29 mouse cellular contexts compared by ENCODE assay signal in the genomic region with DNA sequence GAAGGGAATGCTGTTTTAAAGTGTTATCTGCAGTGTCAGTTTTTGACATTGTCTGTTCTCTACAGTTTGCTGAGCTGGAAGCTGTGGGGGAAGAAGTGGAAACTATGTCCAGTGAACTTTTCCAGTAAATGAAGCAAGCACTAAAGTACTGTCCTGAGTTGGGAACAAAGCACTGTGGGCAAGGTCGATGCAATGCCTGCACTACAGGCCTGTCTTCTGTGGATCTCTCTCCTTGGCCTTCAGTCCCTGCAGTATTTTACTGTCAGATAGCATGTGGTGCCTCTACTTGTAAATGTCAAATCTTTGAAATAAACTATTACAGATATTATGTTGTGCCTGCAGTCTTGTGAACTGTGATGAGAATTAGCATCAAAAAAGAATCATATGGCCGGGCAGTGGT. TPM values are rescaled to one million over a fixed set of nuclear protein-coding genes. Genes with fewer than 3 reads are reported as not detected.
DNase-seq lines count a peak whose midpoint lies in the region; ATAC-seq and TF ChIP-seq lines count a peak whose summit lies in the region.
"Had no signal": no experiment of that assay in that cellular context is flagged by ENCODE, and none has a peak within 500 bp of the region (broad histone marks: within the 10 kb centered on the region; RNA-seq: fewer than 3 reads in every experiment).

No protein-coding gene starts in this region.

- TF ChIP-seq EP300 in CH12.LX (IDR thresholded peaks at IDR 0.05; ENCODE audit: low read length) (no peak), MEL (IDR thresholded peaks at IDR 0.05; ENCODE audit: low read depth in 1 of 2, low read length in 2 of 2) (no peak)

- no peak overlapping the region for H3K9ac ChIP-seq in liver, embryonic 12.5 days
- no peak overlapping the region for H3K9ac ChIP-seq in liver, embryonic 11.5 days (ENCODE audit: low read depth, low read length)
- H3K9ac ChIP-seq in CH12.LX (ENCODE audit: insufficient read depth, low read depth) (no peak overlapping the region), MEL (ENCODE audit: control insufficient read depth, low read depth, low read length, poor library complexity, severe bottlenecking) (no peak overlapping the region)
- H3K9ac ChIP-seq: forebrain, postnatal 0 days; heart, embryonic 12.5 days; heart, embryonic 15.5 days; hindbrain, embryonic 14.5 days had no signal

- H3K27me3 ChIP-seq in liver, embryonic 12.5 days (replicated peaks), result no peaks in the 10 kb centered on the region
- no peaks in the 10 kb centered on the region for H3K27me3 ChIP-seq in liver, embryonic 11.5 days (replicated peaks; ENCODE audit: control insufficient read depth, insufficient read depth, low read length)
- H3K27me3 ChIP-seq in CH12.LX (replicated peaks) (no peaks in the 10 kb centered on the region), MEL (ENCODE audit: control insufficient read depth in 1 of 2, insufficient read depth in 2 of 2, low read length in 2 of 2) (no peaks in the 10 kb centered on the region)
- no peaks in the 10 kb centered on the region for H3K27me3 ChIP-seq in midbrain, embryonic 10.5 days (ENCODE audit: low read depth, poor library complexity, severe bottlenecking)
- H3K27me3 ChIP-seq: heart, embryonic 12.5 days; heart, embryonic 15.5 days; Patski had no signal

- dilution Hi-C loops in CH12.LX (cut with MboI; ENCODE audit: extremely low pct_ligation_motif_present, extremely low pct_unique_long_range_greater_than_20kb, low sequenced_read_pairs), result no loop called here

- TF ChIP-seq RAD21 in CH12.LX (IDR thresholded peaks at IDR 0.05; ENCODE audit: low read depth, low read length) (no peak), MEL (IDR thresholded peaks at IDR 0.05; ENCODE audit: low read depth, low read length) (no peak)

- DNase-seq in adrenal gland, adult 8-10 months, result peak; percentile 37
- DNase-seq in adrenal gland, adult 18-20 months (ENCODE audit: low spot score in 2 of 2), result no peak
- no peak for DNase-seq in liver, embryonic 11.5 days (ENCODE audit: low spot score)
- DNase-seq in CH12.LX (ENCODE audit: extremely low read depth) (no peak), MEL (ENCODE audit: low read depth, low spot score) (no peak)
- no peak for DNase-seq in kidney, postnatal 14 days
- no peak for DNase-seq in midbrain, embryonic 10.5 days (ENCODE audit: low spot score)
- DNase-seq: cerebellum, adult 18-20 months; cerebellum, adult 9-10 months; cerebellum, postnatal 14 days; forebrain, postnatal 0 days; gastrocnemius, adult 2 months; gastrocnemius, postnatal 14 days; heart, adult 18-20 months; heart, postnatal 10 days; heart, postnatal 4 days had no signal

- in situ Hi-C loops in CH12.LX (cut with MboI; ENCODE audit: low pct_ligation_motif_present, low pct_unique_long_range_greater_than_20kb, low sequenced_read_pairs), result loop anchor here (5.0 kb wide), 1 partner anchor 39 kb away; no protein-coding TSS in a partner anchor

- no peak overlapping the region for H3K4me2 ChIP-seq in liver, embryonic 12.5 days
- no peak overlapping the region for H3K4me2 ChIP-seq in liver, embryonic 11.5 days
- H3K4me2 ChIP-seq in CH12.LX (ENCODE audit: insufficient read depth, low read depth, poor library complexity, severe bottlenecking), result no peak overlapping the region
- H3K4me2 ChIP-seq: heart, embryonic 12.5 days; heart, embryonic 15.5 days; hindbrain, embryonic 14.5 days had no signal

- H3K79me2 ChIP-seq in CH12.LX (replicated peaks; ENCODE audit: control insufficient read depth, extremely low read depth, insufficient read depth, poor library complexity, severe bottlenecking), result no peaks in the 10 kb centered on the region
- H3K79me2 ChIP-seq in MEL (ENCODE audit: control insufficient read depth, insufficient read depth, low read length, poor library complexity), result no peaks in the 10 kb centered on the region

- peak overlapping the region; percentile 45; the same call in 1 of the 2 replicates for H3K27ac ChIP-seq in liver, embryonic 12.5 days
- H3K27ac ChIP-seq in liver, embryonic 11.5 days (ENCODE audit: low read depth, low read length), result no peak overlapping the region
- H3K27ac ChIP-seq in CH12.LX (ENCODE audit: insufficient read depth, low read depth) (no peak overlapping the region), MEL (ENCODE audit: control insufficient read depth, low read depth, low read length) (0 out of 2 replicates have a peak overlapping the region, but pooled peaks have one; percentile 11)
- H3K27ac ChIP-seq in midbrain, embryonic 10.5 days (replicated peaks), result no peak overlapping the region
- H3K27ac ChIP-seq: forebrain, embryonic 10.5 days; gastrocnemius, adult 2 months; heart, embryonic 15.5 days; hindbrain, embryonic 14.5 days; hindbrain, postnatal 0 days had no signal

- no peak for ATAC-seq in liver, embryonic 12.5 days
- no peak for ATAC-seq in liver, embryonic 11.5 days (replicated peaks; ENCODE audit: low FRiP score)
- ATAC-seq: CD4-positive, CD25-positive, alpha-beta regulatory T cell, adult 4 months; forebrain, embryonic 14.5 days; forebrain, postnatal 0 days; hindbrain, postnatal 0 days; inflammation-experienced regulatory T-cells, adult 6 months; intestine, embryonic 16.5 days; Patski had no signal

- peaks cover 93% of the 10 kb centered on the region for H3K36me3 ChIP-seq in liver, embryonic 12.5 days
- peaks cover 24% of the 10 kb centered on the region for H3K36me3 ChIP-seq in liver, embryonic 11.5 days (ENCODE audit: control insufficient read depth, insufficient read depth, low read length)
- peaks cover 64 to 78% of the 10 kb centered on the region in 2 experiments for H3K36me3 ChIP-seq in CH12.LX (replicated peaks in 1 of 2; ENCODE audit: control insufficient read depth in 1 of 2, insufficient read depth in 1 of 2, low read length in 1 of 2)
- H3K36me3 ChIP-seq in MEL (ENCODE audit: control insufficient read depth in 1 of 2, insufficient read depth in 2 of 2, low read length in 2 of 2), result peaks cover 54 to 71% of the 10 kb centered on the region in 2 experiments
- peaks cover 69% of the 10 kb centered on the region for H3K36me3 ChIP-seq in midbrain, embryonic 10.5 days

- no peaks in the 10 kb centered on the region for H3K9me3 ChIP-seq in liver, embryonic 12.5 days (replicated peaks)
- no peaks in the 10 kb centered on the region for H3K9me3 ChIP-seq in liver, embryonic 11.5 days (ENCODE audit: control insufficient read depth, low read length)
- H3K9me3 ChIP-seq in CH12.LX (replicated peaks; ENCODE audit: low read length) (no peaks in the 10 kb centered on the region), MEL (replicated peaks; ENCODE audit: insufficient read depth, low read length) (no peaks in the 10 kb centered on the region)
- no peaks in the 10 kb centered on the region for H3K9me3 ChIP-seq in midbrain, embryonic 10.5 days (replicated peaks)
- H3K9me3 ChIP-seq: forebrain, embryonic 10.5 days; heart, embryonic 12.5 days; heart, embryonic 15.5 days had no signal

- no peak overlapping the region for H3K4me3 ChIP-seq in liver, embryonic 12.5 days
- H3K4me3 ChIP-seq in liver, embryonic 11.5 days (ENCODE audit: low read depth, low read length), result no peak overlapping the region
- H3K4me3 ChIP-seq in CH12.LX (replicated peaks in 1 of 3; ENCODE audit: low read depth in 2 of 3, low read length in 2 of 3, poor library complexity in 1 of 3) (no peak overlapping the region), MEL (ENCODE audit: control insufficient read depth in 1 of 2, insufficient read depth in 1 of 2, low read depth in 2 of 2, low read length in 2 of 2) (no peak overlapping the region)
- H3K4me3 ChIP-seq in midbrain, embryonic 10.5 days, result no peak overlapping the region
- H3K4me3 ChIP-seq: forebrain, embryonic 10.5 days; gastrocnemius, adult 2 months; heart, embryonic 12.5 days; heart, embryonic 15.5 days had no signal

- 77% methylated on average over 2 of the region's 2 CpGs for WGBS in liver, embryonic 12.5 days (ENCODE audit: insufficient replicate concordance)
- 85% methylated on average over 2 of the region's 2 CpGs for WGBS in liver, embryonic 11.5 days
- WGBS in midbrain, embryonic 10.5 days, result 95% methylated on average over 2 of the region's 2 CpGs

- H3K4me1 ChIP-seq in liver, embryonic 12.5 days, result peaks cover 43% of the 10 kb centered on the region
- H3K4me1 ChIP-seq in liver, embryonic 11.5 days (replicated peaks; ENCODE audit: control insufficient read depth, insufficient read depth, low read length), result peaks cover 17% of the 10 kb centered on the region
- H3K4me1 ChIP-seq in CH12.LX (ENCODE audit: control insufficient read depth in 1 of 2, insufficient read depth in 2 of 2) (peaks cover 31 to 91% of the 10 kb centered on the region in 2 experiments), MEL (ENCODE audit: control insufficient read depth in 1 of 2, insufficient read depth in 2 of 2, low read length in 2 of 2) (peaks cover 35 to 52% of the 10 kb centered on the region in 2 experiments)
- H3K4me1 ChIP-seq in midbrain, embryonic 10.5 days, result peaks cover 7% of the 10 kb centered on the region
- H3K4me1 ChIP-seq: heart, embryonic 12.5 days; heart, embryonic 15.5 days had no signal

- TF ChIP-seq POLR2A in CH12.LX (IDR thresholded peaks at IDR 0.05; ENCODE audit: low read depth, low read length), result no peak
- 0 out of 4 replicates have a peak, but pooled peaks of 1 of the 2 experiments have one; percentile 10 for TF ChIP-seq POLR2A in MEL (IDR thresholded peaks at IDR 0.05; ENCODE audit: control insufficient read depth in 1 of 2, insufficient read depth in 1 of 2, low read depth in 1 of 2, low read length in 2 of 2, poor library complexity in 1 of 2)

- TF ChIP-seq CTCF in CH12.LX (conservative IDR thresholded peaks at IDR 0.05 in 1 of 2, IDR thresholded peaks at IDR 0.05 in 1 of 2; ENCODE audit: low read depth in 2 of 2, low read length in 2 of 2), result no peak
- no peak for TF ChIP-seq CTCF in MEL (IDR thresholded peaks at IDR 0.05 in 2 of 3, conservative IDR thresholded peaks at IDR 0.05 in 1 of 3; ENCODE audit: control insufficient read depth in 1 of 3, insufficient read depth in 1 of 3, low read depth in 2 of 3, low read length in 3 of 3, poor library complexity in 1 of 3, severe bottlenecking in 1 of 3)

RNA-seq across cellular contexts. Expression of gene Zdhhc6, which starts 19.5 kb away (rescaled TPM):
- total RNA-seq in adrenal gland, adult 8-10 months (2022), result 10 to 100 TPM; 40.9 to 50.9 (median 45.1) TPM
- total RNA-seq in adrenal gland, adult 18-20 months (2021), result 10 to 100 TPM; 36.4 to 37.1 TPM
- 81.9 and 83.4 TPM in 2 replicates for polyA plus RNA-seq in liver, embryonic 12.5 days (2016; fragmentation: Nextera tagmentation; extraction: Ambion mirVana)
- 120 and 124 TPM in 2 replicates for polyA plus RNA-seq in liver, embryonic 11.5 days (2014; fragmentation: Nextera tagmentation; extraction: Ambion mirVana)
- 88.6 and 101 TPM in 2 replicates for total RNA-seq in CH12.LX (2012; rRNA removed)
- total RNA-seq in CH12.LX (2014; rRNA removed), result 143 and 152 TPM in 2 replicates
- polyA plus RNA-seq in CH12.LX (2012; ENCODE audit: insufficient read length, low read depth), result 101 and 108 TPM in 2 replicates
- total RNA-seq in MEL (2012; rRNA removed), result 101 and 109 TPM in 2 replicates
- 100 to 1,000 TPM in 1 of 2 experiments, 10 to 100 TPM in 1; 95.6 to 114 TPM for polyA plus RNA-seq in MEL (2012; ENCODE audit: insufficient read depth in 1 of 2, insufficient read length in 2 of 2, low read depth in 1 of 2, low replicate concordance in 2 of 2, missing spikeins in 1 of 2)
- 127 and 133 TPM in 2 replicates for polyA plus RNA-seq in midbrain, embryonic 10.5 days (2016; fragmentation: Nextera tagmentation; extraction: Ambion mirVana)

RNA-seq across cellular contexts. Expression of gene Vti1a, which starts 19.8 kb away (rescaled TPM):
- 10 to 100 TPM; 38.6 to 56.3 (median 41.6) TPM for total RNA-seq in adrenal gland, adult 8-10 months (2022)
- 10 to 100 TPM; 30.2 to 33.6 TPM for total RNA-seq in adrenal gland, adult 18-20 months (2021)
- polyA plus RNA-seq in liver, embryonic 12.5 days (2016; fragmentation: Nextera tagmentation; extraction: Ambion mirVana), result 23.9 and 24.5 TPM in 2 replicates
- polyA plus RNA-seq in liver, embryonic 11.5 days (2014; fragmentation: Nextera tagmentation; extraction: Ambion mirVana), result 26.4 and 30.1 TPM in 2 replicates
- total RNA-seq in CH12.LX (2012; rRNA removed), result 22.3 and 23.1 TPM in 2 replicates
- total RNA-seq in CH12.LX (2014; rRNA removed), result 23.5 and 23.8 TPM in 2 replicates
- 27.6 and 30.8 TPM in 2 replicates for polyA plus RNA-seq in CH12.LX (2012; ENCODE audit: insufficient read length, low read depth)
- total RNA-seq in MEL (2012; rRNA removed), result 33.8 and 42.8 TPM in 2 replicates
- 100 to 1,000 TPM in 1 of 2 experiments, 10 to 100 TPM in 1; 37.2 to 119 TPM for polyA plus RNA-seq in MEL (2012; ENCODE audit: insufficient read depth in 1 of 2, insufficient read length in 2 of 2, low read depth in 1 of 2, low replicate concordance in 2 of 2, missing spikeins in 1 of 2)
- polyA plus RNA-seq in midbrain, embryonic 10.5 days (2016; fragmentation: Nextera tagmentation; extraction: Ambion mirVana), result 32.7 and 33.0 TPM in 2 replicates

RNA-seq across cellular contexts. Expression of gene Acsl5, which starts 44.6 kb away (rescaled TPM):
- total RNA-seq in adrenal gland, adult 8-10 months (2022), result 100 to 1,000 TPM in 1 of 4 experiments, 10 to 100 TPM in 3; 47.1 to 132 (median 70.1) TPM
- total RNA-seq in adrenal gland, adult 18-20 months (2021), result 100 to 1,000 TPM; 265 to 297 TPM
- polyA plus RNA-seq in liver, embryonic 12.5 days (2016; fragmentation: Nextera tagmentation; extraction: Ambion mirVana), result 110 and 115 TPM in 2 replicates
- polyA plus RNA-seq in liver, embryonic 11.5 days (2014; fragmentation: Nextera tagmentation; extraction: Ambion mirVana), result 125 and 130 TPM in 2 replicates
- total RNA-seq in CH12.LX (2012; rRNA removed) (126 and 143 TPM in 2 replicates), CH12.LX (2014; rRNA removed) (196 and 224 TPM in 2 replicates), MEL (2012; rRNA removed) (248 and 318 TPM in 2 replicates)
- polyA plus RNA-seq in CH12.LX (2012; ENCODE audit: insufficient read length, low read depth) (231 and 265 TPM in 2 replicates), MEL (2012; ENCODE audit: insufficient read depth in 1 of 2, insufficient read length in 2 of 2, low read depth in 1 of 2, low replicate concordance in 2 of 2, missing spikeins in 1 of 2) (100 to 1,000 TPM in 1 of 2 experiments, not detected in 1; 223 TPM)
- polyA plus RNA-seq in midbrain, embryonic 10.5 days (2016; fragmentation: Nextera tagmentation; extraction: Ambion mirVana), result 18.5 and 18.9 TPM in 2 replicates

RNA-seq across cellular contexts. Expression of gene Gucy2g, which starts 55.3 kb away (rescaled TPM):
- total RNA-seq in adrenal gland, adult 8-10 months (2022), result not detected
- not detected for total RNA-seq in adrenal gland, adult 18-20 months (2021)
- 0.04 TPM in 1 of 2 replicates, not detected in the other for polyA plus RNA-seq in liver, embryonic 12.5 days (2016; fragmentation: Nextera tagmentation; extraction: Ambion mirVana)
- 0.04 TPM in 1 of 2 replicates, not detected in the other for polyA plus RNA-seq in liver, embryonic 11.5 days (2014; fragmentation: Nextera tagmentation; extraction: Ambion mirVana)
- total RNA-seq in CH12.LX (2012; rRNA removed), result not detected in 2 replicates
- total RNA-seq in CH12.LX (2014; rRNA removed), result not detected in 2 replicates
- polyA plus RNA-seq in CH12.LX (2012; ENCODE audit: insufficient read length, low read depth), result 0.11 TPM in 1 of 2 replicates, not detected in the other
- 0.65 and 1.1 TPM in 2 replicates for total RNA-seq in MEL (2012; rRNA removed)
- polyA plus RNA-seq in MEL (2012; ENCODE audit: insufficient read depth in 1 of 2, insufficient read length in 2 of 2, low read depth in 1 of 2, low replicate concordance in 2 of 2, missing spikeins in 1 of 2), result 1 to 10 TPM in 1 of 2 experiments, not detected in 1; 2.4 TPM
- not detected in 2 replicates for polyA plus RNA-seq in midbrain, embryonic 10.5 days (2016; fragmentation: Nextera tagmentation; extraction: Ambion mirVana)
- total RNA-seq: heart, postnatal 4 days; hindbrain, postnatal 0 days had no signal
- polyA plus RNA-seq: embryonic facial prominence, embryonic 11.5 days; forebrain, embryonic 10.5 days; heart, embryonic 15.5 days; hindbrain, embryonic 11.5 days had no signal

Comparison
In these comparisons a context has a peak if more than half of its experiments do, and no peak if none do; other contexts are left out.
1. H3K27ac ChIP-seq: peak in liver, embryonic 12.5 days (single experiment) and MEL (single experiment); none in liver, embryonic 11.5 days (single experiment), CH12.LX (single experiment) and midbrain, embryonic 10.5 days (single experiment).